ENCODE assay signal across 8 mouse cellular contexts in the genomic region with DNA sequence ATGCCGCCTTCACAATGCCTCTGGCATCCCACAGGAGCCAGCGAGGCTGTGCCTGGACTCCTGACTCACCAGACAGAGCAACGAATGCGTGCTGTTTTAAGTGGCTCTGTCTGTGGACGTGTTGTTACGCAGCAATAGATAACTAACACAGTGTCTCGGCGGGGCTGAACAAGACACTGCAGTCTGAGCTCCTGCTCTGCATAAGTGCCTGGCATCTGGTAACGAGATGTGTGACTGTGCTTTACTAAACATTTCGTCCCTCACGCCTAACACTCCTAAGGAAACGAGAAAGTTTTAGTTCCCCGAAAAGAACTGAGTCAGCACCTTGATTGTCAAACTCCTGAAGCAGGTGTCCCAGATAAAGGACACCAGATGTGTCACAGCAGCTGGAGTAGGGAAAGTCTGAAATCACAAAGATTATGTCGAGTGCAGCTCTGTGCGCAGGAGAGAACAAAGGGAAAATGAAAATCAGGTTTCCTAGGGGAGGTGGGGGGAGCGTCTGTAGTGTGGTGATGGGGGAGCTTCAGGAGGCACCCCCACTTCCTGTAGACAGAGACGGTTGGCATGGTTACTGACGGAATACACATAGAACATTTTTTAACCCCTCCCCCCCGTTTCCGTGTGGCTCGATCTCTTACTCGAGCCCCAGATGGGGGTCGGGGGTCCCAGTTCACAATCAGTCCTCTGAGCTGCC.
A peak's percentile ranks its signal among the peaks of the same experiment; 100 is the strongest.
DNase-seq lines count a peak whose midpoint lies in the region; ATAC-seq and TF ChIP-seq lines count a peak whose summit lies in the region.

No protein-coding gene starts in this region.

- H3K4me1 ChIP-seq in heart, embryonic 16.5 days (ENCODE audit: control insufficient read depth, insufficient read depth, low read length), result peaks cover 25% of the 10 kb centered on the region
- H3K4me1 ChIP-seq in hindbrain, embryonic 16.5 days (ENCODE audit: control insufficient read depth, insufficient read depth, low read depth, low read length), result peaks cover 49% of the 10 kb centered on the region
- H3K4me1 ChIP-seq in neural tube, embryonic 12.5 days, result peaks cover 57% of the 10 kb centered on the region

- H3K27ac ChIP-seq in heart, embryonic 16.5 days (ENCODE audit: low read length), result no peak overlapping the region
- H3K27ac ChIP-seq in hindbrain, embryonic 16.5 days (ENCODE audit: low read depth, low read length), result no peak overlapping the region
- H3K27ac ChIP-seq in neural tube, embryonic 12.5 days, result 0 out of 2 replicates have a peak overlapping the region, but pooled peaks have one; percentile 15

- peak overlapping the region; percentile 13 for H3K4me3 ChIP-seq in heart, embryonic 16.5 days (ENCODE audit: low read length)
- no peak overlapping the region for H3K4me3 ChIP-seq in hindbrain, embryonic 16.5 days (ENCODE audit: low read length)
- H3K4me3 ChIP-seq in neural tube, embryonic 12.5 days, result no peak overlapping the region

- 0 out of 2 replicates have a peak, but pooled peaks cover 5% of the 10 kb centered on the region for H3K27me3 ChIP-seq in heart, embryonic 16.5 days (ENCODE audit: control insufficient read depth, insufficient read depth, low read length)
- H3K27me3 ChIP-seq in hindbrain, embryonic 16.5 days (replicated peaks; ENCODE audit: control insufficient read depth, insufficient read depth, low read length), result no peaks in the 10 kb centered on the region
- no peaks in the 10 kb centered on the region for H3K27me3 ChIP-seq in neural tube, embryonic 12.5 days (replicated peaks)

- intact Hi-C loops in left cerebral cortex, postnatal 14 days (cut with DNase I), result no loop called here

- DNase-seq in heart, adult 11 months, result no peak
- peak; percentile 66 for DNase-seq in brain, embryonic 14.5 days (ENCODE audit: low read depth)
- DNase-seq in adrenal gland, postnatal 36 days, result no peak
- DNase-seq in left cerebral cortex, postnatal 14 days (ENCODE audit: low spot score in 2 of 2), result no peak
- no peak for DNase-seq in cerebellum, postnatal 10 days

- ATAC-seq in heart, embryonic 16.5 days (replicated peaks; ENCODE audit: extremely low read depth, insufficient read depth, low FRiP score), result peak; percentile 58
- no peak for ATAC-seq in hindbrain, embryonic 16.5 days
- no peak for ATAC-seq in neural tube, embryonic 12.5 days (ENCODE audit: low FRiP score, low read depth)

- H3K9me3 ChIP-seq in heart, embryonic 16.5 days (replicated peaks; ENCODE audit: control insufficient read depth, low read length), result no peaks in the 10 kb centered on the region
- H3K9me3 ChIP-seq in hindbrain, embryonic 16.5 days (ENCODE audit: control insufficient read depth, low read length), result no peaks in the 10 kb centered on the region
- H3K9me3 ChIP-seq in neural tube, embryonic 12.5 days, result no peaks in the 10 kb centered on the region

- H3K36me3 ChIP-seq in heart, embryonic 16.5 days (ENCODE audit: control insufficient read depth, insufficient read depth), result no peaks in the 10 kb centered on the region
- H3K36me3 ChIP-seq in hindbrain, embryonic 16.5 days (ENCODE audit: control insufficient read depth, insufficient read depth, low read length), result no peaks in the 10 kb centered on the region
- no peaks in the 10 kb centered on the region for H3K36me3 ChIP-seq in neural tube, embryonic 12.5 days

- no peak overlapping the region for H3K9ac ChIP-seq in heart, embryonic 16.5 days (ENCODE audit: low read length)
- no peak overlapping the region for H3K9ac ChIP-seq in hindbrain, embryonic 16.5 days (ENCODE audit: low read depth, low read length)
- H3K9ac ChIP-seq in neural tube, embryonic 12.5 days, result no peak overlapping the region

- H3K4me2 ChIP-seq in heart, embryonic 16.5 days (ENCODE audit: low read depth, low read length), result peak overlapping the region; percentile 35
- H3K4me2 ChIP-seq in hindbrain, embryonic 16.5 days (ENCODE audit: low read length), result 0 out of 2 replicates have a peak overlapping the region, but pooled peaks have one; percentile 11
- 0 out of 2 replicates have a peak overlapping the region, but pooled peaks have one; percentile 9 for H3K4me2 ChIP-seq in neural tube, embryonic 12.5 days (replicated peaks)

- TF ChIP-seq POLR2A in brain, embryonic 14.5 days (IDR thresholded peaks at IDR 0.05; ENCODE audit: borderline replicate concordance, extremely low read depth, insufficient read depth, insufficient read length, poor library complexity, severe bottlenecking), result no peak

- 20% methylated on average over 23 of the region's 23 CpGs for WGBS in heart, embryonic 16.5 days
- WGBS in hindbrain, embryonic 16.5 days, result 28% methylated on average over 23 of the region's 23 CpGs
- WGBS in neural tube, embryonic 12.5 days, result 50% methylated on average over 23 of the region's 23 CpGs

- no peak for TF ChIP-seq CTCF in brain, embryonic 14.5 days (IDR thresholded peaks at IDR 0.05; ENCODE audit: borderline replicate concordance, extremely low read depth, insufficient read depth, insufficient read length)
